Mouse (Mus musculus) lung, embryonic 15.5 days (tissue): Measurements from ENCODE around the gene Fam219a. TPM values are rescaled to one million over a fixed set of nuclear protein-coding genes. Genes with fewer than 3 reads are reported as not detected.

Source experiments
- ATAC-seq: fragments of 200-750 bp; cut with Nextera tagmentation; 2 replicates; pipeline ENCODE4 v1.8.0; 2017; ENCODE audit warnings: moderate number of reproducible peaks, borderline replicate concordance; ENCODE audit not compliant: low FRiP score, low TSS enrichment; ENCODE audit errors: extremely low read depth
- H3K27ac ChIP-seq: fragments of 300-500 bp; sonication (generic); 2 replicates; pipeline ENCODE4 v1.5.1; 2015; ENCODE audit warnings: moderate library complexity, mild to moderate bottlenecking, inconsistent platforms
- H3K27me3 ChIP-seq: fragments of 300-500 bp; sonication (generic); 2 replicates; pipeline ENCODE4 v1.6.1; 2015; ENCODE audit warnings: inconsistent platforms
- H3K36me3 ChIP-seq: fragments of 300-500 bp; sonication (generic); 2 replicates; pipeline ENCODE4 v1.6.1; 2015; ENCODE audit warnings: inconsistent platforms
- H3K4me1 ChIP-seq: fragments of 300-500 bp; sonication (generic); 2 replicates; pipeline ENCODE4 v1.6.1; 2015; ENCODE audit warnings: inconsistent platforms
- H3K4me2 ChIP-seq: fragments of 300-500 bp; sonication (generic); 2 replicates; pipeline ENCODE4 v1.6.1; 2015; ENCODE audit warnings: inconsistent platforms, mild to moderate bottlenecking, moderate library complexity
- H3K4me3 ChIP-seq: fragments of 300-500 bp; sonication (generic); 2 replicates; pipeline ENCODE4 v1.5.1; 2015; ENCODE audit warnings: mild to moderate bottlenecking, inconsistent platforms
- H3K9ac ChIP-seq: fragments of 300-500 bp; sonication (generic); 2 replicates; pipeline ENCODE4 v1.6.1; 2015; ENCODE audit warnings: inconsistent platforms
- H3K9me3 ChIP-seq: fragments of 300-500 bp; sonication (generic); 2 replicates; pipeline ENCODE4 v1.6.1; 2016; ENCODE audit warnings: inconsistent platforms
- WGBS: fragments of 180-500 bp; shearing (Covaris S2); methylation state at CpG from one replicate; pipeline ENCODE4 v1.1.7; 2015; 5-methylcytosine and 5-hydroxymethylcytosine counted together
- polyA plus RNA-seq: library from polyadenylated mRNA; unstranded; fragments of >200 nt; fragmentation: Nextera tagmentation; extraction: Ambion mirVana; gene quantifications from 2 replicates; pipeline ENCODE4 v1.2.1, GENCODE M21; 2015

The Fam219a gene
- polyA plus RNA-seq, 1 experiment from 2014 or later, result 2.2 TPM

DNA sequence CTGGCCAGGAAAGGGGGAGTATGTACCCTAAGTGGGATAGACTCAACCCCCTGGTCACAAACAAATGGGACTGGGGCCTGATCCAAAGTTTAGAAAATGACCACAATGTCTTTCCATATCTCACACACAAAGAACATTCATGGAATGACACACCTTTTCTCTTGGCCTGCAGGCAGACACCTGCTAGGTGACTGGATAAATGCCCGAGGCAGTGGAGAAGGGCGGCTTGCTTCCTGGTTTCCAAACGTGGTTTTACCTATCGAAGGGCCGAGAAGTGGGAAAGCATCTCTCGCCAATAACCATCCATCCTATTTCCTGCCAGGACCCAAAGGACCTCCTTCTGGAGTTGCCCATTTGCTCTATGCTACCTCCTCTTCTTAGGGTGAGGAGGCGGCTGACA is 76.4 kb downstream of the Fam219a start:
- Histone ChIP-seq H3K27me3 (peaks cover 23% of the 10 kb centered on the region), H3K9me3 (no peaks in the 10 kb centered on the region), H3K27ac (no peak overlapping the region), H3K9ac (no peak overlapping the region), H3K4me3 (no peak overlapping the region), H3K4me1 (peaks cover 7% of the 10 kb centered on the region), H3K36me3 (no peaks in the 10 kb centered on the region), H3K4me2 (no peak overlapping the region)
- ATAC-seq, result no peak
- 81% methylated on average over 7 of the region's 7 CpGs for WGBS

GRCm38 (mm10) chr4:41481601-41482017 is 87.7 kb downstream of the Fam219a start:
- Histone ChIP-seq H3K4me3 (no peak overlapping the region), H3K9ac (no peak overlapping the region), H3K27me3 (no peaks in the 10 kb centered on the region), H3K27ac (peak overlapping the region; percentile 63), H3K4me2 (peak overlapping the region; percentile 11; the same call in 1 of the 2 replicates), H3K9me3 (no peaks in the 10 kb centered on the region; the same call in 1 of the 2 replicates), H3K4me1 (peaks cover 24% of the 10 kb centered on the region), H3K36me3 (no peaks in the 10 kb centered on the region)
- WGBS, result 37% methylated on average over 6 of the region's 6 CpGs
- ATAC-seq, result peak; percentile 91

- Histone ChIP-seq H3K9me3 (no peaks in the 10 kb centered on the region), H3K4me1 (peaks cover 24% of the 10 kb centered on the region), H3K36me3 (no peaks in the 10 kb centered on the region), H3K27ac (peak overlapping the region; percentile 66), H3K27me3 (no peaks in the 10 kb centered on the region), H3K4me2 (no peak overlapping the region), H3K9ac (no peak overlapping the region), H3K4me3 (no peak overlapping the region)
- WGBS, result 68% methylated on average over 8 of the region's 8 CpGs
- no peak for ATAC-seq
Observed at GRCm38 (mm10) chr4:41480254-41480653, 89.1 kb downstream of the Fam219a start.

- ATAC-seq, result peak; percentile 60; the same call in 1 of the 2 replicates
- Histone ChIP-seq H3K27me3 (no peaks in the 10 kb centered on the region), H3K27ac (peak overlapping the region; percentile 66), H3K4me3 (no peak overlapping the region), H3K9ac (no peak overlapping the region), H3K4me2 (no peak overlapping the region), H3K4me1 (peaks cover 24% of the 10 kb centered on the region), H3K36me3 (no peaks in the 10 kb centered on the region), H3K9me3 (no peaks in the 10 kb centered on the region)
- 47% methylated on average over 1 of the region's 1 CpGs for WGBS
Observed at GRCm38 (mm10) chr4:41479456-41479804, 89.9 kb downstream of the Fam219a start.

GRCm38 (mm10) chr4:41478751-41479455 is 90.4 kb downstream of the Fam219a start:
- Histone ChIP-seq H3K36me3 (no peaks in the 10 kb centered on the region), H3K27ac (peak overlapping the region; percentile 51; the same call in 1 of the 2 replicates), H3K27me3 (no peaks in the 10 kb centered on the region), H3K4me1 (peaks cover 24% of the 10 kb centered on the region), H3K4me2 (no peak overlapping the region), H3K4me3 (no peak overlapping the region), H3K9me3 (no peaks in the 10 kb centered on the region), H3K9ac (no peak overlapping the region)
- WGBS, result 67% methylated on average over 4 of the region's 4 CpGs
- ATAC-seq, result no peak

DNA sequence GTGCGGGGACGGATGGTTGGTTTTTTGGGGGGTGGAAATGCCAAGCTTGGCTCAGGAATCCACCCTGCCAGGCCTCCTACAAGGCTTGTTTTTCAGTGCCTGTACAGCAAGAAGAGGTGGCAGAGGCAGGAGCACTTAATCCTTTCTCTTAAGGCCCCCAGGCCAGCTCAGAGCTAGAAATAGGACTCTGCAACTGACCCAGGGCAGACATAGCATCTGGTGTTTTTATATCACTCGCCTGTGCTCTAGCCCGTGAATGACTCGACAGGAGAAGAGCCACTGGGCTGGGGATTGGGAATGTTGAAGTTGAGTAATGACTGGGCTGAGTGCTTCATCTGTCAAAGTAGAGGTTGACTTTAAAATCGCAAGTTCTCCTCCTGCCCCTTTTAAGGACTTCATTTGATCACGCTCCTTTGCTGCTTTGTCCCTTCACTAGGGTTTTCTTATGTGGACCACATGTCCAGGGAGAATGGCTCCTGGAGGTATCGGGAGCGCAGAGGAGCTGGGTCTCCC is 91.6 kb downstream of the Fam219a start:
- Histone ChIP-seq H3K9ac (no peak overlapping the region), H3K9me3 (no peaks in the 10 kb centered on the region), H3K4me3 (no peak overlapping the region), H3K27me3 (no peaks in the 10 kb centered on the region), H3K27ac (no peak overlapping the region), H3K36me3 (no peaks in the 10 kb centered on the region), H3K4me2 (no peak overlapping the region), H3K4me1 (peaks cover 24% of the 10 kb centered on the region)
- no peak for ATAC-seq
- WGBS, result 84% methylated on average over 9 of the region's 9 CpGs

DNA sequence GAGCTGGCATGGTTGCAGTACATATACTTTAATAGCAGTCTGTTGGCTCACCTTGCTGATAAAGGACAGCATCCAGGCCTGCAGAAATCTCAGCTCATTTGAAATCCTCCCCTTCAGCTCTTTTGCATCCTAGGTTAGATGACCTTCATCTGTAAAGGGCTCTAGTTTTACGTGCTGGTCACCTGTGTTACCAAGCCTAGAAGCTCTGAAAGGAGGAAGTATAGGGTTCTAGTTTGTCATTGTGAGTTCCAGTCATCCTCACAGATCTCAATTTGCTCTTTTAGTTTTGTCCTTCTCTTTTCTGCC is 98.0 kb downstream of the Fam219a start:
- H3K4me1 ChIP-seq, result no peaks in the 10 kb centered on the region
- H3K9me3 ChIP-seq, result no peaks in the 10 kb centered on the region
- H3K4me3 ChIP-seq, result no peak overlapping the region
- WGBS, result 80% methylated on average over 1 of the region's 1 CpGs
- H3K27ac ChIP-seq, result no peak overlapping the region
- H3K36me3 ChIP-seq, result no peaks in the 10 kb centered on the region
- no peak overlapping the region for H3K9ac ChIP-seq
- H3K27me3 ChIP-seq, result no peaks in the 10 kb centered on the region
- ATAC-seq, result no peak
- no peak overlapping the region for H3K4me2 ChIP-seq

GRCm38 (mm10) chr4:41470684-41471383 is 98.5 kb downstream of the Fam219a start:
- no peak overlapping the region for H3K27ac ChIP-seq

DNA sequence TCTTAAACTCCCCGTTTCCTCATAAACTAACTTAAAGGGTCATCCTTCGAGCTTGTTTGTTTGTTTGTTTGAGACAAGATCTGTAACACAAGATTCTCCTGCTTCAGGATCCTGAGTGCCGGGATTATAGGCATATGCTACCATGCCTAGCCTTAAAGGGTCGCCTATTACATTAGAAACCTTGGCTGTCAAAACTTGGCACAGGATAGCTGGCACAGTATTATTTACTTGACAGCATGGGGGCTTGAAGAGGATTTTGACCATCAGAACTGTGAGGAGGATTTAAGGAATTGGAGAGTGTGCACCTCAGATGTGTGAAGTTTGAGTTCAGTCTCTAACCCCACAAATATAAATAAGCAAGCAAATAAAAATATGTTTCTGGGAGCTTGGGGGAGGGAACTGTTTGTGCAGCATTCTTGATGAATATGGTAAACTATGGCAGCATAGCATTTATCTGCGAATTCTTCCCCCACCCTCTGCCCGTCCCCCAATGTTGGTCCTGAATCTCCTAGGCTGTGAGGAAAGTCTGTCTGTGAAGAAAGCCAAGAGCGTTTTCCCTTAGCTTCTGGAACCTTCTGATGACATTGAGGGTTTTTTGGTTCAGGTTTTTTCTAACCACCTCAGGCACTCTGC is 99.2 kb downstream of the Fam219a start:
- Histone ChIP-seq H3K9ac (no peak overlapping the region), H3K4me3 (no peak overlapping the region), H3K36me3 (no peaks in the 10 kb centered on the region), H3K4me1 (0 out of 2 replicates have a peak, but pooled peaks cover 7% of the 10 kb centered on the region), H3K27ac (no peak overlapping the region), H3K4me2 (no peak overlapping the region), H3K27me3 (no peaks in the 10 kb centered on the region), H3K9me3 (no peaks in the 10 kb centered on the region)
- ATAC-seq, result no peak
- WGBS, result 64% methylated on average over 7 of the region's 7 CpGs

More at GRCm38 (mm10) chr4:41470684-41471383, 98.5 kb downstream of the Fam219a start:
- 57% methylated on average over 5 of the region's 5 CpGs for WGBS
- Histone ChIP-seq H3K36me3 (no peaks in the 10 kb centered on the region), H3K4me1 (0 out of 2 replicates have a peak, but pooled peaks cover 2% of the 10 kb centered on the region), H3K9ac (no peak overlapping the region), H3K4me2 (no peak overlapping the region), H3K9me3 (no peaks in the 10 kb centered on the region), H3K4me3 (no peak overlapping the region), H3K27me3 (no peaks in the 10 kb centered on the region)
- ATAC-seq, result no peak

DNA sequence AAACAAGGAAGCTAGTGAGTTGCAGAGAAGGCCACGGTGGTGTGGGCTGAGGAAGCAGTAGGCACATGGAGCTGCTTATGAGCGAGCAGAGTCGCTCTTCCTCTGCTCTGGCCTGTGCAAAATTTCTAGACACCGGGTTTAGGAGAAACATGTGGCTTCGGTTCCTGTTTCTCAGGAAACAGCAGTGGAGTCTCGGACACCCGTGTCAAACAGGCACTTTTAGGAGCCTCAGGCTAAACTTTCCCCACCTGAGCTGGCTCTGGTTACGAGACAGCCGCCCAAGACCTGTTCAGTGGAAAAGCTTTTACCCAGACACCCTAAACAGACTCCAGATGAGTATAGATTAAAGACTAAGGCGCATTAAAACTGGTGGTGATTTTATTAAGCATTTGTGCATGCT is 100.1 kb downstream of the Fam219a start:
- Histone ChIP-seq H3K27ac (no peak overlapping the region), H3K27me3 (no peaks in the 10 kb centered on the region), H3K4me3 (no peak overlapping the region), H3K9ac (no peak overlapping the region), H3K9me3 (no peaks in the 10 kb centered on the region), H3K4me1 (0 out of 2 replicates have a peak, but pooled peaks cover 7% of the 10 kb centered on the region), H3K36me3 (no peaks in the 10 kb centered on the region), H3K4me2 (no peak overlapping the region)
- WGBS, result 83% methylated on average over 10 of the region's 10 CpGs
- ATAC-seq, result no peak

DNA sequence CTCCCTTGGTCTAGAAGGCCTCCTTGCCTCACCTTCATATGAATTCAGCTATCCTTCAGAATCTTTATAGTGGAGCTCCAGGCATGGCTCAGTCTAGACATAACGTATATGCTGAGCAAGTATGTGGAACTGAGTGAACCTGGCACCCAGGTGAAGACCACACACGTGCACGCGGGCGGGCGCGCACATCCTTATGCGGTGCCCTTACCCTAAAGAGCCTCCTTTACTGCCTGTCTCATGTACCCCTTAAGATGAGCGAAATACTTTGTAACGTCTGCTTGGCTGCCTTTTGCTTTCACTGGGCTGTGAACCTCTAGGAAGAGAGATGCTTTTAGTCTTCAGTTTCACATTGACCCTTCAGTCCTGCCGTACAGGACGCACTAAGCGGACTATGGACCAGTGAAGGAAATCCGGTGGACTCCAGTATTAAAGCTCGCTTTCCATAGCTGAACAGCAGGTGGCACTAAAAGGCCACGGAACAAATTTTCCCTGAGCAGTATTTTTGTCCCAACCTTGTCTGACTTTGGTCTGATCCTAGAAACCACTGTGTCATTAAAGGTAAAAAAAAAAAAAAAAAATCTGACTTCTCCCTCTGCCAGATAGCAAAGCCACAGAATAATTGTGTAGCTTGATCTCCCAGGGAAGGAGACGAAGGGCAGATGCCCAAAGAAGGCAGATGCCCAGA is 100.8 kb downstream of the Fam219a start:
- H3K4me1 ChIP-seq, result peaks cover 12% of the 10 kb centered on the region
- H3K27me3 ChIP-seq, result no peaks in the 10 kb centered on the region
- H3K27ac ChIP-seq, result no peak overlapping the region
- no peak for ATAC-seq
- 52% methylated on average over 17 of the region's 17 CpGs for WGBS
- no peak overlapping the region for H3K9ac ChIP-seq
- H3K4me2 ChIP-seq, result no peak overlapping the region
- no peak overlapping the region for H3K4me3 ChIP-seq
- no peaks in the 10 kb centered on the region for H3K9me3 ChIP-seq
- H3K36me3 ChIP-seq, result no peaks in the 10 kb centered on the region
